Mouse (Mus musculus) layer of hippocampus, adult 6 months (tissue): ENCODE measurements around the gene Dlk1. TPM values are rescaled to one million over a fixed set of nuclear protein-coding genes. Genes with fewer than 3 reads are reported as not detected.

Experiments used
- long read RNA-seq, 2 experiments: library from polyadenylated mRNA; unstranded; transcript quantifications; one replicate each; pipeline ENCODE4 v2.0.0; 2019 to 2020
- polyA plus RNA-seq: library from polyadenylated mRNA; unstranded; fragments of <200 nt; fragmentation: Nextera tagmentation; gene quantifications from 2 replicates; pipeline ENCODE4 v1.2.3, GENCODE M21; 2021

The Dlk1 gene
- 6.0 and 6.8 TPM in 2 replicates for polyA plus RNA-seq
- long read RNA-seq, experiment 1, partial matches to known transcripts: 0 of 1 reads
- long read RNA-seq, experiment 1, other reads (novel, unspliced or antisense): 1 of 1 reads
- long read RNA-seq, experiment 2, partial matches to known transcripts: 0 of 3 reads
- long read RNA-seq, experiment 2, other reads (novel, unspliced or antisense): 2 of 3 reads

GRCm38 (mm10) chr12:109452592-109452991 lies at the start of gene Dlk1:
Gene Dlk1, plus strand, starts transcription at chr12:109452823.

Other genes starting within 250 kb of the Dlk1 start
- gene Rtl1, start 147.5 kb downstream of the Dlk1 start, polyA plus RNA-seq: 0.16 and 0.36 TPM in 2 replicates